Mouse (Mus musculus) myocyte (in vitro differentiated cells): ENCODE results near the gene Qk.

Experiments used
- CEBPB ChIP-seq: IDR thresholded peaks from 2 replicates; pipeline ENCODE4 v1.6.1; 2011; ENCODE audit warnings: mild to moderate bottlenecking, moderate library complexity; ENCODE audit not compliant: poor library complexity, insufficient read depth, severe bottlenecking
- MAX ChIP-seq: IDR thresholded peaks from one replicate; pipeline ENCODE4 v1.6.1; 2011; ENCODE audit warnings: low read depth, mild to moderate bottlenecking, control low read depth
- MYOD1 ChIP-seq, 3 experiments: IDR thresholded peaks; one replicate each; pipeline ENCODE4 v1.6.1; 2011; ENCODE audit warnings: control low read depth in 2 of 3, low read depth in 2 of 3, mild to moderate bottlenecking in 2 of 3, moderate library complexity in 1 of 3; ENCODE audit not compliant: insufficient read length in 2 of 3, control insufficient read depth in 1 of 3
- MYOG ChIP-seq, 3 experiments: IDR thresholded peaks; one replicate each; pipeline ENCODE4 v1.6.1; 2011; ENCODE audit warnings: control low read depth in 2 of 3, low read depth in 2 of 3, mild to moderate bottlenecking in 2 of 3; ENCODE audit not compliant: insufficient read length in 2 of 3, control insufficient read depth in 1 of 3, insufficient read depth in 1 of 3
- POLR2A ChIP-seq: IDR thresholded peaks from one replicate; pipeline ENCODE4 v1.6.1; 2011; ENCODE audit warnings: low read depth, mild to moderate bottlenecking, control low read depth, moderate library complexity; ENCODE audit not compliant: insufficient read length
- POLR2AphosphoS2 ChIP-seq: IDR thresholded peaks from one replicate; pipeline ENCODE4 v1.6.1; 2011; ENCODE audit warnings: low read depth, control low read depth; ENCODE audit not compliant: insufficient read length
- TCF12 ChIP-seq: IDR thresholded peaks from one replicate; pipeline ENCODE4 v1.6.1; 2011; ENCODE audit warnings: mild to moderate bottlenecking, control low read depth; ENCODE audit not compliant: poor library complexity, insufficient read depth, severe bottlenecking
- TCF3 ChIP-seq: IDR thresholded peaks from one replicate; pipeline ENCODE4 v1.6.1; 2011; ENCODE audit warnings: low read depth, control low read depth; ENCODE audit not compliant: insufficient read length

DNA sequence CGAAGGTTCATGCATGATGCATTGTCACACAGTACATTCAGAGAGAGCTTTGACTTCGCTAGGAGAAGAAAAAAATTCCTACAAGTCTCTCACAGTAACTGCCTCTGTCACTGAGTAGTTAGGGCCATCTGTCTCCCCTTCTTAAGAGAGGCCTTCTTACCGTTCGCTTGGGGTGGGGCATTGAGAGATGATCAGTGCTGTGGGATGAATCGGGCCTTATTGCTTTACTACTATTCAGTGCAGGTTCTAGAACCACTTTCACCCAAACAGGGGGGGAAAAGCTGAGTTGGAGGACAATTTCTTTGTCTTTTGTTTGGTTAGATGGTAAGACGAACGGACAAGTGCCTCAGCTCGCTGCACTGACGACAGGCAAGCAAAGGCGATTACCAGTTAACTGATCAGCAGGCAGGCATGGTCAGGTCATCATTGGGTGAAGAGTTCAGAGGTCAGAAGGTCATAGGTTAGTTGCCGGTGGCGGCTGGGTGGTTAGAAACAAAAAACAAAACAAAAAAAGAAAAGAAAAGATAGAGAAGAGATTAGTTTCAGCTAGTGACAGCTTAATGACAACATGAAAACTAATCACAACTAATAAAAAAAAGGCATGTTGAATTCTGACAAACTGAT lies 110.4 kb downstream of the Qk start:
- TF ChIP-seq POLR2A (peak; percentile 27), TCF3 (no peak), POLR2AphosphoS2 (peak; percentile 17), CEBPB (no peak), TCF12 (no peak), MYOD1 (IDR thresholded peaks at IDR 0.05; ENCODE audit: control insufficient read depth in 1 of 3, insufficient read length in 2 of 3, low read depth in 2 of 3) (no peak), MAX (no peak), MYOG (IDR thresholded peaks at IDR 0.05; ENCODE audit: control insufficient read depth in 1 of 3, insufficient read depth in 1 of 3, insufficient read length in 2 of 3, low read depth in 2 of 3) (no peak)
